8 mouse cellular contexts compared by ENCODE assay signal in the genomic region with DNA sequence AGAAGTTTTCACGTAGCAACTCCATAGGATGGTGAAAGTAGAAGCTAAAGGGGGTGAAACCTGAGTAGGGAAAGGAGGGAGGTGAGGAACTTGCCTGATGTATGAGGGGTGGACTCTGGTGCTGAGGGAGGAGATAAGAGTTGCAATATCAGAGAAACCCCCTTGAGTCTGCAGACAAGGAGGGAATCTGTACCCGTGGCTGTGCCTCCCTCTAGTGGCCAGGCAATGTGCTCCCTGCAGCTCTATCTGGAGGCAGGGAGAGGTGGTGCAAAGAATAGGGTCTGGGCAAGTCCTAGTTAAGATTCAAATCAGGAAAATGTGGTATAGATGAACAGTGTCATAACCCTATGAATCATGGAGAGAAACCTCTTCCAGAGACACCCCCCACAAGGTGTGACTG.
DNase-seq lines count a peak whose midpoint lies in the region; ATAC-seq and TF ChIP-seq lines count a peak whose summit lies in the region.

No protein-coding gene starts in this region.

- H3K9ac ChIP-seq in heart, embryonic 12.5 days = no peak overlapping the region
- no peak overlapping the region for H3K9ac ChIP-seq in midbrain, embryonic 12.5 days (replicated peaks)

- H3K9me3 ChIP-seq in heart, embryonic 12.5 days (replicated peaks) = peaks cover 2% of the 10 kb centered on the region; the same call in 1 of the 2 replicates
- H3K9me3 ChIP-seq in E14TG2a.4 (ENCODE audit: low read length) = peaks cover 9% of the 10 kb centered on the region
- no peaks in the 10 kb centered on the region for H3K9me3 ChIP-seq in midbrain, embryonic 12.5 days

- H3K4me2 ChIP-seq in heart, embryonic 12.5 days = no peak overlapping the region
- no peak overlapping the region for H3K4me2 ChIP-seq in midbrain, embryonic 12.5 days (replicated peaks)

- H3K4me1 ChIP-seq in heart, embryonic 12.5 days (replicated peaks) = no peaks in the 10 kb centered on the region
- H3K4me1 ChIP-seq in E14TG2a.4 (replicated peaks; ENCODE audit: low read depth, low read length) = 0 out of 2 replicates have a peak, but pooled peaks cover 5% of the 10 kb centered on the region
- H3K4me1 ChIP-seq in midbrain, embryonic 12.5 days = peaks cover 6% of the 10 kb centered on the region; the same call in 1 of the 2 replicates

- ATAC-seq in heart, embryonic 12.5 days (ENCODE audit: insufficient number of reproducible peaks, low FRiP score) = no peak
- peak; percentile 58; the same call in 1 of the 2 replicates for ATAC-seq in midbrain, embryonic 12.5 days (ENCODE audit: low FRiP score, low read depth)

- no peak overlapping the region for H3K4me3 ChIP-seq in heart, embryonic 12.5 days
- no peak overlapping the region for H3K4me3 ChIP-seq in E14TG2a.4 (replicated peaks; ENCODE audit: low read length)
- H3K4me3 ChIP-seq in midbrain, embryonic 12.5 days = no peak overlapping the region

- TF ChIP-seq CTCF in E14TG2a.4 (conservative IDR thresholded peaks at IDR 0.05; ENCODE audit: low read length) = peak; percentile 73

- no peaks in the 10 kb centered on the region for H3K36me3 ChIP-seq in heart, embryonic 12.5 days
- H3K36me3 ChIP-seq in E14TG2a.4 (ENCODE audit: insufficient read depth, low read length) = no peaks in the 10 kb centered on the region
- no peaks in the 10 kb centered on the region for H3K36me3 ChIP-seq in midbrain, embryonic 12.5 days

- H3K27ac ChIP-seq in heart, embryonic 12.5 days (ENCODE audit: poor library complexity, severe bottlenecking) = no peak overlapping the region
- H3K27ac ChIP-seq in midbrain, embryonic 12.5 days (replicated peaks) = no peak overlapping the region

- DNase-seq in heart, adult 11 months = peak; percentile 77
- peak; percentile 30 for DNase-seq in c-Kit-positive CD71-negative TER-119-negative erythroid progenitor cells, embryonic 14.5 days (ENCODE audit: low read depth)
- peak; percentile 19 to 40 for DNase-seq in heart, postnatal 14 days
- peak; percentile 46 to 50 for DNase-seq in layer of hippocampus, postnatal 36 days
- DNase-seq in B cell, adult 2 months = no peak

- 37% methylated on average over 2 of the region's 2 CpGs for WGBS in heart, embryonic 12.5 days
- 43% methylated on average over 2 of the region's 2 CpGs for WGBS in midbrain, embryonic 12.5 days

- intact Hi-C loops in heart, postnatal 14 days (cut with DNase I) = loop anchor here (5.0 kb wide), 1 partner anchor 616 kb away; no protein-coding TSS in a partner anchor

- H3K27me3 ChIP-seq in heart, embryonic 12.5 days (replicated peaks) = no peaks in the 10 kb centered on the region
- H3K27me3 ChIP-seq in E14TG2a.4 (ENCODE audit: insufficient read depth, low read length) = no peaks in the 10 kb centered on the region
- H3K27me3 ChIP-seq in midbrain, embryonic 12.5 days = no peaks in the 10 kb centered on the region

Comparison
In these comparisons a context has a peak if more than half of its experiments do, and no peak if none do; other contexts are left out.
1. DNase-seq: peak in heart, adult 11 months (single experiment), c-Kit-positive CD71-negative TER-119-negative erythroid progenitor cells, embryonic 14.5 days (single experiment), heart, postnatal 14 days (2 of 2) and layer of hippocampus, postnatal 36 days (2 of 2); none in B cell, adult 2 months (0 of 2).